Mouse (Mus musculus): ENCODE data around the gene Taar7d. TPM values are rescaled to one million over a fixed set of nuclear protein-coding genes. Genes with fewer than 3 reads are reported as not detected.
"Not testable (repeated sequence)": the region's sequence is repeated elsewhere in the genome, so short reads cannot be mapped to it uniquely, and the experiment has no call there.

The Taar7d gene
- polyA plus RNA-seq, 1 experiment from 2014 or later: 0.27 TPM

- ATAC-seq (ENCODE audit: insufficient number of reproducible peaks, low FRiP score, low TSS enrichment, low read depth): no peak
- H3K4me1 ChIP-seq: no peaks in the 10 kb centered on the region
- H3K4me2 ChIP-seq (replicated peaks): no peak overlapping the region
- WGBS: 60% methylated on average over 2 of the region's 2 CpGs
- no peaks in the 10 kb centered on the region for H3K36me3 ChIP-seq
- H3K4me3 ChIP-seq (replicated peaks): no peak overlapping the region
- no peaks in the 10 kb centered on the region for H3K27me3 ChIP-seq
- H3K9ac ChIP-seq: no peak overlapping the region
- H3K27ac ChIP-seq (replicated peaks): no peak overlapping the region
- no peaks in the 10 kb centered on the region for H3K9me3 ChIP-seq (replicated peaks)
Measured at GRCm38 (mm10) chr10:24040120-24040869, 13.3 kb downstream of the Taar7d start.

- H3K4me3 ChIP-seq (replicated peaks): no peak within 1 kb of the TSS
- no peak for ATAC-seq (ENCODE audit: insufficient number of reproducible peaks, low FRiP score, low TSS enrichment, low read depth)
- no peaks in the 10 kb centered on the region for H3K27me3 ChIP-seq
- H3K4me1 ChIP-seq: no peaks in the 10 kb centered on the region
- H3K27ac ChIP-seq (replicated peaks): no peak within 1 kb of the TSS
- H3K9me3 ChIP-seq (replicated peaks): no peaks in the 10 kb centered on the region
- no peak within 1 kb of the TSS for H3K4me2 ChIP-seq (replicated peaks)
- H3K9ac ChIP-seq: no peak within 1 kb of the TSS
- H3K36me3 ChIP-seq: no peaks in the 10 kb centered on the region
Measured at GRCm38 (mm10) chr10:24049210-24049609, 22.2 kb downstream of the Taar7d start, which contains the start of gene Taar7f. Gene Taar7f (plus strand): TSS chr10:24049510.

GRCm38 (mm10) chr10:24052039-24052438 is 25.0 kb downstream of the Taar7d start:
- Histone ChIP-seq H3K9ac (no peak overlapping the region), H3K9me3 (replicated peaks) (no peaks in the 10 kb centered on the region), H3K27ac (replicated peaks) (no peak overlapping the region), H3K36me3 (no peaks in the 10 kb centered on the region), H3K27me3 (no peaks in the 10 kb centered on the region), H3K4me2 (replicated peaks) (no peak overlapping the region), H3K4me3 (replicated peaks) (no peak overlapping the region), H3K4me1 (no peaks in the 10 kb centered on the region)
- ATAC-seq (ENCODE audit: insufficient number of reproducible peaks, low FRiP score, low TSS enrichment, low read depth): no peak
- 52% methylated on average over 5 of the region's 5 CpGs for WGBS

- no peak overlapping the region for H3K9ac ChIP-seq
- ATAC-seq (ENCODE audit: insufficient number of reproducible peaks, low FRiP score, low TSS enrichment, low read depth): no peak
- H3K27ac ChIP-seq (replicated peaks): no peak overlapping the region
- no peaks in the 10 kb centered on the region for H3K4me1 ChIP-seq
- H3K9me3 ChIP-seq (replicated peaks): no peaks in the 10 kb centered on the region
- H3K36me3 ChIP-seq: no peaks in the 10 kb centered on the region
- no peak overlapping the region for H3K4me2 ChIP-seq (replicated peaks)
- 84% methylated on average over 3 of the region's 3 CpGs for WGBS
- H3K27me3 ChIP-seq: no peaks in the 10 kb centered on the region
- no peak overlapping the region for H3K4me3 ChIP-seq (replicated peaks)
Measured at GRCm38 (mm10) chr10:24058986-24059385, 32.0 kb downstream of the Taar7d start.

GRCm38 (mm10) chr10:24074751-24075150 is 47.7 kb downstream of the Taar7d start:
- not testable (repeated sequence) for H3K4me2 ChIP-seq (replicated peaks); H3K9ac ChIP-seq; ATAC-seq (ENCODE audit: insufficient number of reproducible peaks, low FRiP score, low TSS enrichment, low read depth); H3K4me3 ChIP-seq (replicated peaks); H3K27ac ChIP-seq (replicated peaks); H3K4me1 ChIP-seq; H3K36me3 ChIP-seq; H3K9me3 ChIP-seq (replicated peaks); H3K27me3 ChIP-seq
- 19% methylated on average over 2 of the region's 2 CpGs for WGBS

DNA sequence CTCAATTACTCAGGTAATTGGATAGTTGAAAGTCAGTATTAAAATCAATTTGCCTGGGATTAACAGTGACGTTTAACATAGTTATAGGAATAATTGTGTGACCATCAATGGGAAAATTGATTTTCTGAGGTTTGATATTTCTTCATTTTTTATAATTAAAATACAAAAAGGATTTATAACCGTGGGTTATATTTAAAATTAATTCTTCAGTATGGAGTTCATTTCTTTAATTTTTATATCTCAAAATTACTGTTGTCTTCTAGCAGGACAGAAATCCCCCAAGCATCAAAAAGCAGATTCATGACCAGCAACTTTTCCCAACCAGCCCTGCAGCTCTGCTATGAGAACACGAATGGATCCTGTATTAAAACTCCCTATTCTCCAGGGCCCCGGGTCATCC is 49.2 kb downstream of the Taar7d start, which contains the start of gene Taar8a:
Taar8a (plus strand) TSS at position 301 of the 400 bp plus-strand sequence.
- H3K4me2 ChIP-seq (replicated peaks); H3K27me3 ChIP-seq; H3K4me1 ChIP-seq; H3K9ac ChIP-seq; H3K4me3 ChIP-seq (replicated peaks); H3K9me3 ChIP-seq (replicated peaks); ATAC-seq (ENCODE audit: insufficient number of reproducible peaks, low FRiP score, low TSS enrichment, low read depth); H3K36me3 ChIP-seq; H3K27ac ChIP-seq (replicated peaks): not testable (repeated sequence)
- WGBS: 65% methylated on average over 2 of the region's 4 CpGs

Other genes starting within 250 kb of the Taar7d start
- 177 and 204 TPM in 2 replicates for gene Rps12, start 239.9 kb upstream of the Taar7d start, polyA plus RNA-seq (2015; fragmentation: Nextera tagmentation; extraction: Ambion mirVana)
- gene Slc18b1, start 230.2 kb upstream of the Taar7d start, polyA plus RNA-seq (2015; fragmentation: Nextera tagmentation; extraction: Ambion mirVana): 19.2 and 26.8 TPM in 2 replicates
- 0.12 and 0.14 TPM in 2 replicates for gene Vnn3, start 175.8 kb upstream of the Taar7d start, polyA plus RNA-seq (2015; fragmentation: Nextera tagmentation; extraction: Ambion mirVana)
- 0.43 and 0.56 TPM in 2 replicates for gene Vnn1, start 132.5 kb upstream of the Taar7d start, polyA plus RNA-seq (2015; fragmentation: Nextera tagmentation; extraction: Ambion mirVana)
- gene Taar1, start 106.9 kb upstream of the Taar7d start, polyA plus RNA-seq (2015; fragmentation: Nextera tagmentation; extraction: Ambion mirVana): not detected in 2 replicates
- 0.50 and 0.75 TPM in 2 replicates for gene Taar2, start 88.7 kb upstream of the Taar7d start, polyA plus RNA-seq (2015; fragmentation: Nextera tagmentation; extraction: Ambion mirVana)
- gene Taar3, start 77.7 kb upstream of the Taar7d start, polyA plus RNA-seq (2015; fragmentation: Nextera tagmentation; extraction: Ambion mirVana): not detected in 2 replicates
- not detected in 2 replicates for gene Taar4, start 66.7 kb upstream of the Taar7d start, polyA plus RNA-seq (2015; fragmentation: Nextera tagmentation; extraction: Ambion mirVana)
- gene Taar5, start 56.5 kb upstream of the Taar7d start, polyA plus RNA-seq (2015; fragmentation: Nextera tagmentation; extraction: Ambion mirVana): not detected in 2 replicates
- not detected in 2 replicates for gene Taar6, start 41.6 kb upstream of the Taar7d start, polyA plus RNA-seq (2015; fragmentation: Nextera tagmentation; extraction: Ambion mirVana)
- not detected in 2 replicates for gene Taar7a, start 33.7 kb upstream of the Taar7d start, polyA plus RNA-seq (2015; fragmentation: Nextera tagmentation; extraction: Ambion mirVana)
- 0.15 TPM in 1 of 2 replicates, not detected in the other for gene Taar7b, start 27.3 kb upstream of the Taar7d start, polyA plus RNA-seq (2015; fragmentation: Nextera tagmentation; extraction: Ambion mirVana)
- gene Taar7e, start 10.4 kb downstream of the Taar7d start, polyA plus RNA-seq (2015; fragmentation: Nextera tagmentation; extraction: Ambion mirVana): not detected in 2 replicates
- gene Taar7f, start 22.3 kb downstream of the Taar7d start, polyA plus RNA-seq (2015; fragmentation: Nextera tagmentation; extraction: Ambion mirVana): not detected in 2 replicates
- gene Taar8a, start 49.3 kb downstream of the Taar7d start, polyA plus RNA-seq (2015; fragmentation: Nextera tagmentation; extraction: Ambion mirVana): not detected in 2 replicates
- not detected in 2 replicates for gene Taar8b, start 65.1 kb downstream of the Taar7d start, polyA plus RNA-seq (2015; fragmentation: Nextera tagmentation; extraction: Ambion mirVana)
- gene Taar8c, start 74.7 kb downstream of the Taar7d start, polyA plus RNA-seq (2015; fragmentation: Nextera tagmentation; extraction: Ambion mirVana): not detected in 2 replicates
- gene Taar9, start 82.3 kb downstream of the Taar7d start, polyA plus RNA-seq (2015; fragmentation: Nextera tagmentation; extraction: Ambion mirVana): not detected in 2 replicates
- 70.1 and 73.2 TPM in 2 replicates for gene Stx7, start 122.1 kb downstream of the Taar7d start, polyA plus RNA-seq (2015; fragmentation: Nextera tagmentation; extraction: Ambion mirVana)
- gene Moxd1, start 196.3 kb downstream of the Taar7d start, polyA plus RNA-seq (2015; fragmentation: Nextera tagmentation; extraction: Ambion mirVana): 29.5 and 29.8 TPM in 2 replicates

Measured in embryonic facial prominence, embryonic 15.5 days (tissue).